Mouse (Mus musculus): ENCODE results near the gene Pagr1b.

- TF ChIP-seq POLR2A (IDR thresholded peaks at IDR 0.05; ENCODE audit: borderline replicate concordance, extremely low read depth, insufficient read depth, insufficient read length, poor library complexity, severe bottlenecking) (no peak), CTCF (IDR thresholded peaks at IDR 0.05; ENCODE audit: borderline replicate concordance, extremely low read depth, insufficient read depth, insufficient read length) (no peak)
Measured at GRCm38 (mm10) chr7:127023272-127023691, 7.0 kb upstream of the Pagr1b start.
